Mouse (Mus musculus) hindbrain, embryonic 12.5 days (tissue): ENCODE data around the gene Rhoh. TPM values are rescaled to one million over a fixed set of nuclear protein-coding genes. Genes with fewer than 3 reads are reported as not detected.

ENCODE experiments used
- ATAC-seq: fragments of 200-750 bp; cut with Nextera tagmentation; 2 replicates; pipeline ENCODE4 v1.8.0; 2017; ENCODE audit warnings: moderate TSS enrichment; ENCODE audit not compliant: low FRiP score
- H3K27ac ChIP-seq: fragments of 300-500 bp; sonication (generic); 2 replicates; pipeline ENCODE4 v1.5.1; 2016; ENCODE audit warnings: mild to moderate bottlenecking
- H3K27me3 ChIP-seq: fragments of 300-500 bp; sonication (generic); 2 replicates; pipeline ENCODE4 v1.6.1; 2016; ENCODE audit warnings: mild to moderate bottlenecking
- H3K36me3 ChIP-seq: fragments of 300-500 bp; sonication (generic); 2 replicates; pipeline ENCODE4 v1.6.1; 2016; ENCODE audit warnings: mild to moderate bottlenecking
- H3K4me1 ChIP-seq: fragments of 300-500 bp; sonication (generic); 2 replicates; pipeline ENCODE4 v1.6.1; 2016
- H3K4me2 ChIP-seq: fragments of 300-500 bp; sonication (generic); replicated peaks from 2 replicates; pipeline ENCODE4 v1.6.1; 2016; ENCODE audit warnings: mild to moderate bottlenecking
- H3K4me3 ChIP-seq: fragments of 300-500 bp; sonication (generic); 2 replicates; pipeline ENCODE4 v1.5.1; 2016; ENCODE audit warnings: mild to moderate bottlenecking
- H3K9ac ChIP-seq: fragments of 300-500 bp; sonication (generic); 2 replicates; pipeline ENCODE4 v1.6.1; 2016; ENCODE audit warnings: mild to moderate bottlenecking, moderate library complexity
- H3K9me3 ChIP-seq: fragments of 300-500 bp; sonication (generic); replicated peaks from 2 replicates; pipeline ENCODE4 v1.6.1; 2016; ENCODE audit warnings: mild to moderate bottlenecking
- WGBS: fragments of 180-500 bp; shearing (Covaris S2); methylation state at CpG from one replicate; pipeline ENCODE4 v1.1.7; 2016; 5-methylcytosine and 5-hydroxymethylcytosine counted together
- polyA plus RNA-seq: library from polyadenylated mRNA; unstranded; fragments of >200 nt; fragmentation: Nextera tagmentation; extraction: Ambion mirVana; gene quantifications from 2 replicates; pipeline ENCODE4 v1.2.1, GENCODE M21; 2016

The Rhoh gene
- polyA plus RNA-seq, 1 experiment from 2014 or later, result 0.39 TPM

GRCm38 (mm10) chr5:65919904-65920303, 58.9 kb downstream of the Rhoh start:
- H3K9me3 ChIP-seq, result no peaks in the 10 kb centered on the region
- no peak overlapping the region for H3K9ac ChIP-seq
- peaks cover 8% of the 10 kb centered on the region for H3K4me1 ChIP-seq
- no peak overlapping the region for H3K4me2 ChIP-seq
- no peak overlapping the region for H3K4me3 ChIP-seq
- 95% methylated on average over 3 of the region's 3 CpGs for WGBS
- H3K36me3 ChIP-seq, result no peaks in the 10 kb centered on the region
- no peak overlapping the region for H3K27ac ChIP-seq
- no peak for ATAC-seq
- H3K27me3 ChIP-seq, result no peaks in the 10 kb centered on the region

GRCm38 (mm10) chr5:65920701-65921426, 59.9 kb downstream of the Rhoh start:
- H3K27ac ChIP-seq, result no peak overlapping the region

GRCm38 (mm10) chr5:65921477-65922138, 60.6 kb downstream of the Rhoh start:
- H3K4me2 ChIP-seq, result no peak overlapping the region
- no peak overlapping the region for H3K9ac ChIP-seq
- H3K36me3 ChIP-seq, result no peaks in the 10 kb centered on the region
- H3K9me3 ChIP-seq, result no peaks in the 10 kb centered on the region
- no peak overlapping the region for H3K27ac ChIP-seq
- H3K27me3 ChIP-seq, result no peaks in the 10 kb centered on the region
- H3K4me1 ChIP-seq, result peaks cover 8% of the 10 kb centered on the region
- WGBS, result 85% methylated on average over 9 of the region's 9 CpGs
- no peak for ATAC-seq
- no peak overlapping the region for H3K4me3 ChIP-seq

More at GRCm38 (mm10) chr5:65920701-65921426, 59.9 kb downstream of the Rhoh start:
- H3K4me2 ChIP-seq, result no peak overlapping the region
- 81% methylated on average over 12 of the region's 12 CpGs for WGBS
- H3K9ac ChIP-seq, result no peak overlapping the region
- H3K36me3 ChIP-seq, result no peaks in the 10 kb centered on the region
- H3K9me3 ChIP-seq, result no peaks in the 10 kb centered on the region
- no peaks in the 10 kb centered on the region for H3K27me3 ChIP-seq
- H3K4me1 ChIP-seq, result peaks cover 8% of the 10 kb centered on the region
- ATAC-seq, result no peak
- H3K4me3 ChIP-seq, result no peak overlapping the region

GRCm38 (mm10) chr5:65926666-65927065, 65.7 kb downstream of the Rhoh start:
- ATAC-seq, result no peak
- Histone ChIP-seq H3K27me3 (no peaks in the 10 kb centered on the region), H3K9me3 (no peaks in the 10 kb centered on the region), H3K4me3 (no peak overlapping the region), H3K4me2 (no peak overlapping the region), H3K9ac (no peak overlapping the region), H3K27ac (no peak overlapping the region), H3K4me1 (no peaks in the 10 kb centered on the region), H3K36me3 (no peaks in the 10 kb centered on the region)
- 83% methylated on average over 6 of the region's 6 CpGs for WGBS

GRCm38 (mm10) chr5:65929162-65929561, 68.1 kb downstream of the Rhoh start:
- no peaks in the 10 kb centered on the region for H3K27me3 ChIP-seq
- H3K27ac ChIP-seq, result no peak overlapping the region
- no peaks in the 10 kb centered on the region for H3K9me3 ChIP-seq
- no peaks in the 10 kb centered on the region for H3K4me1 ChIP-seq
- no peaks in the 10 kb centered on the region for H3K36me3 ChIP-seq
- ATAC-seq, result no peak
- H3K4me2 ChIP-seq, result no peak overlapping the region
- no peak overlapping the region for H3K4me3 ChIP-seq
- WGBS, result 67% methylated on average over 7 of the region's 7 CpGs
- H3K9ac ChIP-seq, result no peak overlapping the region

GRCm38 (mm10) chr5:65930171-65930570, 69.2 kb downstream of the Rhoh start:
- Histone ChIP-seq H3K4me1 (no peaks in the 10 kb centered on the region), H3K36me3 (no peaks in the 10 kb centered on the region), H3K27me3 (no peaks in the 10 kb centered on the region), H3K4me3 (no peak overlapping the region), H3K9ac (no peak overlapping the region), H3K27ac (no peak overlapping the region), H3K9me3 (no peaks in the 10 kb centered on the region), H3K4me2 (no peak overlapping the region)
- ATAC-seq, result no peak
- WGBS, result 72% methylated on average over 4 of the region's 4 CpGs

GRCm38 (mm10) chr5:65933258-65933657, 72.2 kb downstream of the Rhoh start:
- H3K27me3 ChIP-seq, result no peaks in the 10 kb centered on the region
- no peak overlapping the region for H3K9ac ChIP-seq
- H3K4me1 ChIP-seq, result no peaks in the 10 kb centered on the region
- no peaks in the 10 kb centered on the region for H3K9me3 ChIP-seq
- no peak overlapping the region for H3K4me2 ChIP-seq
- WGBS, result 87% methylated on average over 4 of the region's 4 CpGs
- no peak overlapping the region for H3K27ac ChIP-seq
- ATAC-seq, result no peak
- no peaks in the 10 kb centered on the region for H3K36me3 ChIP-seq
- no peak overlapping the region for H3K4me3 ChIP-seq

- WGBS, result 86% methylated on average over 2 of the region's 2 CpGs
- H3K4me1 ChIP-seq, result no peaks in the 10 kb centered on the region
- no peak overlapping the region for H3K27ac ChIP-seq
- H3K27me3 ChIP-seq, result no peaks in the 10 kb centered on the region
- H3K4me3 ChIP-seq, result no peak overlapping the region
- no peak overlapping the region for H3K9ac ChIP-seq
- no peak for ATAC-seq
- H3K4me2 ChIP-seq, result no peak overlapping the region
- no peaks in the 10 kb centered on the region for H3K9me3 ChIP-seq
- no peaks in the 10 kb centered on the region for H3K36me3 ChIP-seq
Measured at GRCm38 (mm10) chr5:65933764-65934163, 72.8 kb downstream of the Rhoh start.

GRCm38 (mm10) chr5:65934783-65935182, 73.8 kb downstream of the Rhoh start, which contains the start of gene Chrna9:
TSS of gene Chrna9 (plus strand) at chr5:65934921.
- 85% methylated on average over 5 of the region's 5 CpGs for WGBS

GRCm38 (mm10) chr5:65937011-65937726, 76.2 kb downstream of the Rhoh start:
- no peak overlapping the region for H3K27ac ChIP-seq
- no peak for ATAC-seq

More at GRCm38 (mm10) chr5:65934783-65935182, 73.8 kb downstream of the Rhoh start, which contains the start of gene Chrna9:
- Histone ChIP-seq H3K9ac (no peak within 1 kb of the TSS), H3K36me3 (no peaks in the 10 kb centered on the region), H3K4me1 (no peaks in the 10 kb centered on the region), H3K4me2 (no peak within 1 kb of the TSS), H3K9me3 (no peaks in the 10 kb centered on the region), H3K27me3 (no peaks in the 10 kb centered on the region), H3K27ac (no peak within 1 kb of the TSS), H3K4me3 (no peak within 1 kb of the TSS)
- no peak for ATAC-seq

GRCm38 (mm10) chr5:65937998-65938715, 77.1 kb downstream of the Rhoh start:
- Histone ChIP-seq H3K27me3 (no peaks in the 10 kb centered on the region), H3K4me1 (no peaks in the 10 kb centered on the region), H3K4me2 (no peak overlapping the region), H3K27ac (no peak overlapping the region), H3K9ac (no peak overlapping the region), H3K4me3 (no peak overlapping the region), H3K9me3 (no peaks in the 10 kb centered on the region), H3K36me3 (no peaks in the 10 kb centered on the region)
- peak; percentile 77 for ATAC-seq
- WGBS, result 58% methylated on average over 9 of the region's 9 CpGs

More at GRCm38 (mm10) chr5:65937011-65937726, 76.2 kb downstream of the Rhoh start:
- no peaks in the 10 kb centered on the region for H3K36me3 ChIP-seq
- H3K9me3 ChIP-seq, result no peaks in the 10 kb centered on the region
- 63% methylated on average over 11 of the region's 11 CpGs for WGBS
- no peaks in the 10 kb centered on the region for H3K27me3 ChIP-seq
- no peak overlapping the region for H3K4me3 ChIP-seq
- H3K4me2 ChIP-seq, result no peak overlapping the region
- H3K9ac ChIP-seq, result no peak overlapping the region
- H3K4me1 ChIP-seq, result no peaks in the 10 kb centered on the region

GRCm38 (mm10) chr5:65941145-65941544, 80.1 kb downstream of the Rhoh start:
- no peak overlapping the region for H3K4me2 ChIP-seq
- WGBS, result 70% methylated on average over 4 of the region's 4 CpGs
- no peak overlapping the region for H3K9ac ChIP-seq
- no peaks in the 10 kb centered on the region for H3K27me3 ChIP-seq
- no peak for ATAC-seq
- H3K4me1 ChIP-seq, result no peaks in the 10 kb centered on the region
- no peaks in the 10 kb centered on the region for H3K9me3 ChIP-seq
- H3K27ac ChIP-seq, result no peak overlapping the region
- no peak overlapping the region for H3K4me3 ChIP-seq
- H3K36me3 ChIP-seq, result no peaks in the 10 kb centered on the region
